Mouse (Mus musculus) left cerebral cortex, postnatal 4 days (tissue): Measurements from ENCODE around the gene Cdk14. TPM values are rescaled to one million over a fixed set of nuclear protein-coding genes. Genes with fewer than 3 reads are reported as not detected.
A peak's percentile ranks its signal among the peaks of the same experiment; 100 is the strongest.

Experiments
- DNase-seq: peaks from one replicate; pipeline ENCODE4 v3.0.0-alpha.2; 2022
- intact Hi-C: fragments of 180-260 bp; cut with DNase I; formaldehyde crosslinking; loops from one replicate; pipeline ENCODE4 v1.15.1; 2025
- total RNA-seq, 2 experiments: library from RNA; stranded (reverse); gene quantifications; 2 replicates each; pipeline ENCODE4 v1.2.3; 2021

The Cdk14 gene
- 10 to 100 TPM; 84.2 to 92.2 TPM for total RNA-seq

GRCm38 (mm10) chr5:5419992-5420455 lies at the start of gene Cdk14:
Cdk14 (minus strand) TSS chr5:5420312.
- intact Hi-C loops: no loop called here
- DNase-seq: no peak

DNA sequence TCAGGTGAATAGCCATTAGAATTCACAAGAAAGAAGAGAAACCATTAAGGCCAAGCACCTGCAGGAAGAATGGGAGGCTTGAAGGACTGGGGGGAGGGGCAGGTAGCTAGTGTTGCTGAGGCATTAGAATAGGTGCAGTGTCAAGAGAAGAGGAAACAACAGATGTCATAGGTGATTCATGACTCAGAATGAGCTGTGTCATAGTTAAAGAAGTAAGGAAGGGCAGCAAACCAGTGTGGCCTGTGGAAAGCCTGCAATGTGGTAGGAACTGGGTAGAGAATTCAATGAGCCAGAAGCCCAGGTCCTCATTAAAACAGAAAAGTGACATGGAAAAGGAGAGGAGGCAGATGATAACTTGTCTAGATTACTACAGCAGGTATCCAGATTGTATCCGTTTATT lies 45.1 kb upstream of the Cdk14 start:
- no peak for DNase-seq

GRCm38 (mm10) chr5:5431746-5432438 lies 11.8 kb upstream of the Cdk14 start:
- DNase-seq: no peak

More for the DNA sequence above, 45.1 kb upstream of the Cdk14 start:
- intact Hi-C loops: no loop called here

GRCm38 (mm10) chr5:5423723-5424171 lies 3.6 kb upstream of the Cdk14 start:
- intact Hi-C loops: no loop called here

More at GRCm38 (mm10) chr5:5431746-5432438, 11.8 kb upstream of the Cdk14 start:
- intact Hi-C loops: no loop called here

GRCm38 (mm10) chr5:5423081-5423480 lies 3.0 kb upstream of the Cdk14 start:
- no peak for DNase-seq
- intact Hi-C loops: no loop called here

More at GRCm38 (mm10) chr5:5423723-5424171, 3.6 kb upstream of the Cdk14 start:
- DNase-seq: no peak

DNA sequence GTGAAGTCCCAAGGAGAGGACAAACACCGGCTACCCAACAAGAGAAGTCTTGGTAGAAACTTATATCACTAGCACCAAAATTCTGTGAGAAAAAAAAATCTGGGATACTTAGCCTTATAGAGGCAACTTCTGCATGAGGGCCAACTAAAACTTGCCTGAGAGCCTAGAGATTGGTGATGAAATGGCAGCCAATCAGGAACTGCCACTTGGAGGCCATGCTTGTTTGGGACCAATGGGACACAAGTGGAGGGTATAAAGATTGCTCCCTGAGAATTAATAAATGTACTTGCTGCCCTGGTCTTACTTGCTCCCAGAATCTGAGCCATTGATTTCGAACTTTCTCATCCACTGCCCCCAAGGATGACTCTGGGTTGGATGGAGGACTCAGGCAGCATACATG lies 1.3 kb upstream of the Cdk14 start:
- intact Hi-C loops: no loop called here
- no peak for DNase-seq

- DNase-seq: no peak
- intact Hi-C loops: no loop called here
Observed at GRCm38 (mm10) chr5:5419253-5419652, 859 bp downstream of the Cdk14 start.

DNA sequence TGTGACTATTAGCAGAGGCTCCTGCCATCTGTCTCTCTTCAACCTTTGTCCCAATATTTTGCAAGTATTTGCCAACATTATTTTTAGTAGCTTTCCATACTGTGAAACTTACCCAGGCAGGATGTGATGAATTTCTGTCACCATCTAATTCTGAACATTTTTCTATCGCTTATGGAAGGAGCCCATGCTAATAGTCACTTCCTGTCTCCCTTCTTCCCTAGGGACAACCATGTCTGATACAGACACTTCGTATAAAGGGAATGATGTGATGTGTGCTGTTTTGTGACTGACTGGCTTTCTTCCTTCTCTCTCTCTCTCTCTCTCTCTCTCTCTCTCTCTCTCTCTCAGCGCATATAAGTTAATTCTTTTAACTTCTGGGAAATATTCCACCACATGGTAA lies 5.3 kb downstream of the Cdk14 start:
- intact Hi-C loops: no loop called here
- no peak for DNase-seq

GRCm38 (mm10) chr5:5411886-5412285 lies 8.2 kb downstream of the Cdk14 start:
- intact Hi-C loops: no loop called here
- no peak for DNase-seq

DNA sequence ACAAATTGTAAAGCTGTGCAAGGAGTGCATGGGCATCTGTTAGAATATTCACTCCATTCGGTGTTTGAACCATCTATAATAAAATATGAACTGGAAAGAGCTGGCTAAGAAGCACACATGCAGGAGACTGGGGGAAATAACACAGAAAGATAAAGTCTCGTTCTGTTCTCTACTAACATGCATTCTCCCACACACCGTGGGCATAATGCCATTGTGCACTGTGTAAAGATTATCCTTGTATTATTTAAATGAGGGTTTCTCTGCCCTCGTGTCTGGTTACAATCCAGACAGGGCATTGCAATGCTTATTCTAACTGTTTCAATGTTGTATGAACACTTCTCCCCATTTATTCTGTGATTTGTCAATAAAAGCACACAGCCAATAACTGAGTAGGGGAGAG lies 18.1 kb downstream of the Cdk14 start:
- intact Hi-C loops: no loop called here
- DNase-seq: no peak

GRCm38 (mm10) chr5:5392786-5393185 lies 27.3 kb downstream of the Cdk14 start:
- no peak for DNase-seq
- intact Hi-C loops: no loop called here

DNA sequence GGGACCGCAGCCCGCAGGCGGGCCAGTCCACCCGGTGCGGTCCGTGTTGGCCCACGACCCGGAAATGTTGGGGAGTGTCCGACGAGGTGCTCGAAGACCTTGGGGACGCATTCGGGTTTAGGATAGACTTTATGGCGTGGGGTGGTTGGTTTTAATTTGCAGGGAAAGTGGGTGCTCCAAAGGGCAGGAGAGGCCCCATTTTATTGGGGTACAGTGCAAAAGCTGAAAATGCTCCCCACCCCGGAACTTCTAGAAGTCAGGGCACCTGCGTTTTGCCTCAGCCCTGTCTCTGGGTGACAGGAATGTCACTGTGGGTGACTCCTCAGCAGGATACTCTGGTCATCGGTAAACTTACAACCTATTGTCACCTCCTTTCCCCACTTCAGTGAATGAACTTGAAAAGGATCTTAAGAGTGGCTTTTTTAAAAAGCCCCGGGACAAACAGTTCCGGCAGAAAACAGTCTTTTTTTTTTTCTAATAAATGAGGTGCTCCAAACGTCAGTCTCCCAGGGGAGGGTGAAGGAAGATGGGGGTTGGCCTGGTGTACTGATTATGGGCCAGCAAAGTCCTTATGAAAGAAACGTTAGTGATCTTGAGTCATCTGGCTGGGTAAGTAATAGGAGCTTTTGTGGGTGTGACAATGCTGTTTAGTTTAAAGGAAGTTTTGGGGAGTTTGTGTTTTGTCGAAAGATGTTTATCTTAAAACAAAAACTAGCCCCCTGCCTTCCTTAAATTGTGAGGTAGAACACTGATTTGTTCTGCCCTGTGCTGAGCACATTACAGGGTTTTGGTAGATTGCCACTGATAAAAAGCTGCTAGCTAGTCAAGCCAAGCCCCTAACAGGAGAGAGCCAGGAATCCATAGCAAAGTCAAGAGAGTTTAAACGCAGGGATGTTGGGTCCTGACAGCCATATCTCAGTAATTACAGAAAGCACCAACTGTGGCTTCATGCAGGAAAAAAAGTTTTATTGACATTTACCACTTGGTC lies 39.1 kb downstream of the Cdk14 start:
- intact Hi-C loops: loop anchor here (10.0 kb wide), 1 partner anchor 416 kb away; no protein-coding TSS in a partner anchor
- DNase-seq: no peak

DNA sequence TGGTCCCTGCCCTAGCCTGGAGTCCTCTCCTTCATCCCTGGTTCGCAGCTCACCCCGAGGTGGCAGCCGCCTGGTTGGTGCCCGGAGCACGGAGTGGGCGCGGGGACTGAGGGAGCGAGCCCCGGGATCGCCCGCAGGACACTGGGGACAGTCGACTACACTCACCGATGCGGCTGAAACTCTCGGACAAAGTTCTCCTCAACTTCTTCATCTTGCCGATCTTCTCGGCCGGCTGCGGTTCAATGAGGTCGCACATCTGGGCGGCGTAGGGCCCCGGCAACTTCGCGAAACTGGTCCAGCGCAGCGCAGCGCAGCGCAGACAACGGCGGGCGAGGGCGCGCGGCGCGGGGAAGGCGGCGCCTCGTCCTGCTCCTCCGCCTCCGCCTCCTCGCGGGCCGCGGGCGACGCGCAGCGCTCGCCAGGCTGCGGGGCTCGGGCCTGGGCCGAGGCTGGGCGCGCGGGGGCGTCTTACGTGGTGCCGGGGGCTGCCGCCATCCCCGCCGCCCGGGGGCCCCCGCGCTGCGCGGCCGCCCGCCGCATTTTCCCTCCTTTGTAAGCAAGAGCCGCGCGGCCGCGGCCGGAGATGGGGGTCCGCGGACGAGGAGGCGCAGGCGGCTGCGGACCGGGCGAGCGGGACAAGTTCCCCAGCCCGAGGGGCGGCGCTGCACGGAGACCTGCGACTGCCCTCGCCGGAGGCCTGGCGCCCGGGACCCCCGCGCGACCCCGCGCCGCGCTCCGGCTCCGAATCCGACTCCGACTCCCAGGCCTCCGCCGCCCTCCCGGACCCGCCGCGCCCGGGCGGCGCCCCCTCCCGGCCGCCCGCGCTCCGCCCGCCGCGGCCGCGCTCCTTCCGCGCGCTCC lies 40.0 kb downstream of the Cdk14 start:
- intact Hi-C loops: loop anchor here (10.0 kb wide), 1 partner anchor 415 kb away; no protein-coding TSS in a partner anchor

DNA sequence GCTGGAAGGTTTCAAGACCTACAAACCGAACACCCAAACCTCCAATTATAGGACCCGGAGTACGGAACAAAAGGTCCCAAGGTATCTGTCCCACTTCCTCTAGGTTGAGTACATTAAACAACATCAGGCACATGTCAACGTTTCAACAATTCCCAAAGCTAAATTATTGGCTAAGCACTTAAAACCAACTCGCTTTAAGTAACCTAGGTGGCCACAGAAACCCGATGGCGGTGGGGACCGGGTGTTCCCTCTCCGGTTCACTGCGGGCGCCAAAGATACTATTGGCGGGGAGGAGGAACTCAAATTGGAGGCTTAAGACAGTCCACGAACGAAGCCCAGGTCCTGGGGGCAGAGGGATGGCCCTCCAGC lies 40.6 kb downstream of the Cdk14 start:
- intact Hi-C loops: no loop called here
- peak; percentile 33 for DNase-seq

More for the DNA sequence above, 40.0 kb downstream of the Cdk14 start:
- DNase-seq: peak; percentile 73

DNA sequence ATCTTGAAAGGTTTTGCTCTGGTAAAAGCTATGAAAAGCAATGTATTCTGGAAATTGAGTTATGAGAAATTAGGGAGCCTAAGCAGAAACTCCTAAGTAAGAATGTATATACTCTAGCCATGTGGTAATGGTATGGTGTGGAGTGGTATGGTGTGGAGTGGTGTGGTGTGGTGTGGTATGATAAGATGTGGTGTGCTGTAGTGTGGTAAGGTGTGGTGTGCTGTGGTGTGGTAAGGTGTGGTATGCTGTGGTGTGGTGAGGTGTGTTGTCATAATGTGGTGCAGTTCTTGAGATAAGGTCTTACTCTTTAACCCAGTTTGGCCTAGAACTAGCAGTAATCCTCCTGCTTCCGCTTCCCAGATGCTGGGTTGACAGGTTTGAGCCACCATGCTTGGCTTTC lies 45.7 kb downstream of the Cdk14 start:
- intact Hi-C loops: no loop called here

GRCm38 (mm10) chr5:5373541-5373940 lies 46.6 kb downstream of the Cdk14 start:
- intact Hi-C loops: no loop called here
- DNase-seq: no peak

More for the DNA sequence above, 45.7 kb downstream of the Cdk14 start:
- DNase-seq: no peak

- DNase-seq: no peak
- intact Hi-C loops: no loop called here
Observed at GRCm38 (mm10) chr5:5372936-5373335, 47.2 kb downstream of the Cdk14 start.

DNA sequence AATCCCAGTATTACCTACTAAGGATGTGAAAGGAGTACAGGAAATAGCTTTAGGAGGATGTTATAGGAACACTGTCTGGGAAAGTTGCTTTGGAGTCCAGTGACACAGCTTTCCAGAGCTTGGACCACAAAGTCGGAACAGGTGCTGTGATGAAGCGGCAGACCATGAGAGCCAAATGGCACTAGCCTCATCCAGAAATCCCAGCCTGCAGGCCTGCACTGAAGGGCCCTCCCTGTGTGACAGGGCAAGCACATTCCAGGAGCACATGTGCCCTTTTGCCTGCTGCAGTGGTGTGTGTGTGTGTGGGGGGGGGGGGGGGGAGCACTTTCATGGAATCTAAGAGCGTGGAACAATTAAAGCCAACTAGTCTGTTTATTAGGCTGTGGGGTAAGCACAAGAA lies 47.8 kb downstream of the Cdk14 start:
- DNase-seq: peak; percentile 72
- intact Hi-C loops: no loop called here

- intact Hi-C loops: no loop called here
- no peak for DNase-seq
Observed at GRCm38 (mm10) chr5:5370322-5371082, 49.6 kb downstream of the Cdk14 start.
